Mouse (Mus musculus) spleen, postnatal 4 days (tissue): ENCODE results near the gene Pdss2.

Source experiments
- DNase-seq, 2 experiments: peaks; one replicate each; pipeline ENCODE4 v3.0.0; 2022; ENCODE audit warnings: low spot score in 2 of 2

Gene Pdss2

DNA sequence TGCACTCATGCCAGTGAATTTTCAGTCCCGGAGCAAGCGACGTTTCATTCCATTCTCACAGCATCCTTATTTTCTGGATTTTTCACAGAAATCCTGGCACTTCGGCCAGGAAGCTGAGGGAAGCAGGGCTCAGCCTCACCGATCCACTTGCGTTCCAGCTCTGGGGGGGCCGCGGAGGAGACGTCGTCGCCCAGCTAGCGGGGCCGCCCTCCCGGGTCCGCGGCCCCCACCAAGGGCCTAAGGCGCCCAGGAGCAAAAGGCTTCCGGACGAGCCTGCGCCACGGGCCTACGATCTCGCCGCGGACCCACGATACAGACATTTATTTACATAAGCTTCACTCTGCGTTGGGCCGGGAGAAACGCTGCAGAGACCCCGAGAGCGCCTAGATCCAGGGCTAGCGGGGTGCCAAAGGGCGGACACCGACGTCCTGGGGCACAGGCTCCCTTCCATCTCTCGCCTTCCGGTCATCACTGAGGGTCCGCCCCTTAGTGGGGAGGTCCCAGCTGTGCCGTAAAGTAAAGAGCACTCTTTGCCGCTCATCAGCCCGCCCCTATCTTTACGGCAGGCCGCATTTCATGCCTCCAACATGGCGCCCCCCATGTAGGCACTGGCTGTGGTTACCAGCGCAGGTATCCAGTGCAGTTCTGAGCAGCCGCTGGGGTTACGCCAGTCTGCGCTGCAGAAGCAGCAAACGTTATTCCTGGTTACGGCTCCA is at the start of gene Pdss2:
Gene Pdss2 (plus strand): TSS at position 577 of the 716 bp plus-strand sequence.
- DNase-seq: peak; percentile 92 to 94

DNA sequence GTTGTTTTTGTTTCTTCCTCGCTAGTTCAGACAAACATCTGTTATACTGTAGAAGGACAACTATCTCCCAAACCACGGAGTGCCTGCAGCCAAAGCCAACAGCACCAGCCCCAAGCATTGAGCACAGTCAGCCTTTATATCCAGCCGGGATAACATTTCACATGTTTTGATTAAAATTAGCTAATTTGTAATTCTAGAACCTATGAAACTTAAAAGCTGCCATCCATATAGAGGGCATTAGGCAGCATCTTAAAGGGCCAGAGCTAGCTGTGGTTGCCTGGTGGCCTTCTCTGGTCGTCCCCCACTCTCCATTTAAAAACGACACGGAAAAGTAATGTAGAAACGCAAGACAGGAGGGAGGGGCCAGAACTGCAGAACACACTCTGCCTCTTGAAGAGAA is 49.2 kb upstream of the Pdss2 start:
- DNase-seq: no peak

GRCm38 (mm10) chr10:43172554-43172953 is 48.7 kb upstream of the Pdss2 start:
- no peak for DNase-seq

DNA sequence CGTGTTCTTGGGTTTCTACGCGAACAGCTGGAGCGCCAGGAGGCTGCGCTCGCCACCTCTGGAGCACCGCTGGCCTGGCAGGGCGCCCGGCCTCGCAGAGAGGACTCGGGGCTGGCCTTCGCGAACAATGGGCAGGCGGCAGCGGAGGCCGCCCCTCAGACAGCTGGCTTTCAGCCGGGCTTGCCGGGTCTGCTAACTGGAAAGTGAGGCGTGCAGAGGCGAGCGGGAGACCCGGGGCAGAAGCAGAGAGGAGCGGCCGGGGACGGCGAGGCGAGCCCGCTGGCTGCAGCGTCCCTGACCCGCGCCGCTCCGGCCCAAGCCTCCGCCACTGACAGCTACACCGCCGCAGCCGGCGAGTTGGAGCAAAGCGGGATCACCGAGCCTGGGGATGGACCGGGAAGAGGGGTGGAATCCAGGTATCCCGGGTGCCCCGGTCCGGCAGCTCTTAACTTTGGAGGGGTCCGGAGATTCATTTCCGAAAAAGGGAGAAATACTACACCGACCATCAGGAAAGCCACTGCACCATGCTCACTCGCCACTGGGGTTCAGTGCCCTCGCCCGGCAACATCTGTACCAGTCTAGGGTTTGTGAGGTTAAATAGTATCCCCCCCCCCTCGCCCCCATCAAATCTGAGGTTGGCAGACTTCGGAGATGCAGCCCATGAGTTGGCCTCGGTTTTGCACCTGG is 48.0 kb upstream of the Pdss2 start:
- no peak for DNase-seq

GRCm38 (mm10) chr10:43173828-43174325 is 47.4 kb upstream of the Pdss2 start:
- no peak for DNase-seq

GRCm38 (mm10) chr10:43174326-43175155 is 46.7 kb upstream of the Pdss2 start, which contains the start of the genes Sobp and 9030612E09Rik:
Gene Sobp, minus strand, starts transcription at chr10:43174530.
Gene 9030612E09Rik, plus strand, starts transcription at chr10:43174704.
- DNase-seq: no peak

DNA sequence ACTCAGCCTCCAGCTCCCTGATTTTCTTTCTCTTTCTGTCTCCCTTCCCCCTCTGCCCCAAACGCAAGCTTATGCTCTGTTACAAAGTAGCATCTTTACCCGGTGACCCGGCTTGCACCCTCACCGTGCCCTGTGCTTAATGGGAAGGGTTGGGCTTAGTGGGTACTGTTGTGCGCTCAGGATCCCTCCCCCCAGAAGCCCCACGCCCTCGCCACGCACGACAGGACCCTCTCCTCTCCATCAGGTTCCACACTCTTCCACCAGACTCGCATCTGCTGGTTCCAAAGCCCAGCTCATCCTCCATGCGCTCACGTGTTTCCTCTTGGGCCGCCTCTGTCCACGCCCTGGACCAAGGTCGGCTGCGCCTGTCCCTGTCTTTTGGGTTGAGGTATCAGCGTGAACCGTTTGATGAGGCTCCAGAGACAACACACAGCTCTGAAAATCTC is 46.1 kb upstream of the Pdss2 start:
- no peak for DNase-seq

DNA sequence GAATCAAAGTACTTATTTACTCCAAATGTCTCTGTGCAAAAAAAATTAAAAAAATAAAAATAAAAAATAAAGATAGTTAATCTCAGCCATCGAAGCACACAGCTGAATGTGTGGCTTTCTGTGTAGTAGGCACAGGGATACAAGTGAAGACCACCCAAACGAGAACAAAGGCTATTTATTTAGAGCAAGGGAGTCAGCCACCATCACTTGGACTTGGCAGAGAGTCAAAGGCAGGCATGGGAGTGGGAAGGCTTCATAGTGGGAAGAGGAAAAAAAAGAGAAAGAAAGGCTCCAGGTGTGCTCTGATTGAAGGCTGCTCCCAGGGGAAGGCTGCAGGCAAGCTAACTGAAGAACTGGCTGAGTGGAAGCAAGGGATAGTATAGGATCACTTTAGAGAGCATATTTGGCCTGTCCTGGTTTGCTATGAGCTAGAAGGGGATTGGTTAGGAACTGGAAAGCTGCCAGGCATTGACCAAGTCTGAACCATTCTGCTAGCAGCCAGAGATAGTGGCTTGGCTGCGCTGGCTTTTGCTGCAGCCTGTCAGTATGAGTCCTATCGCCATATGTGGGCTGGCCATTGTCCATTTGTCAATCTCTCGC is 40.9 kb upstream of the Pdss2 start:
- DNase-seq: no peak

DNA sequence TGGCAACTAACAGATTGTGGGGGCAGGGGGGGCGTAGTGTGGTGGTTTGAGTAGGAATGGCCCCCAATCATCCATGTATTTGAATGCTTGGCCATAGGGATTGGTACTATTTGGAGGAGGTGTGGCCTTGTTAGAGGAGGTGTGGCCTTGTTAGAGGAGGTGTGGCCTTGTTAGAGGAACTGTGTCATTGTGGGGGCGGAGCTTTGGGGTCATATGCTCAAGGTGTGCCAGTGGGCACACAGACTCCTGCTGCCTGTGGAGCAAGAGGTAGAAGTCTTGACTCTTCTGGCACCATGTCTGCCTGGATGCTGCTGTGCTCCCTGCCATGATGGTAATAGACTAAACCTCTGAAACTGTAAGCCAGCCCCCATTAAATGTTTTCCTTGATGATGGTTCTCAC is 21.1 kb upstream of the Pdss2 start:
- no peak for DNase-seq

DNA sequence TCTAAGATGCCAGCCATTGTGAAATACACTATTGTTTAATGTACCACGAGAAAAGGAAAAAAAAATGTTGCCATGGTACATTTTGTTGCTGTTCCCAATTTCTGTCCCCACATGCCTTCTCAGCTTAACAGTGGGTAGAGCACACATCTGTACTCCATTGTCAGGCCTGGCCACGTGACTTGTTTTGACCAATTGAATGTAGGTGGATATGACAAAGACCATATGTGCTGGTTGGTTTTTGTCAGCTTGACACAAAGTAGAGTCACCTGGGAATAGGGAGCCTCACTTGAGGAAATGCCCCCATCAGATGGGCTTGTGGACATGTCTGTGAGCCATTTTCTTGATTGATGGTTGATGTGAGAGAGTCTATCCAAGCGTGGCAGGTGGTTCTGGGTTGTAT is 17.4 kb upstream of the Pdss2 start:
- DNase-seq: no peak

DNA sequence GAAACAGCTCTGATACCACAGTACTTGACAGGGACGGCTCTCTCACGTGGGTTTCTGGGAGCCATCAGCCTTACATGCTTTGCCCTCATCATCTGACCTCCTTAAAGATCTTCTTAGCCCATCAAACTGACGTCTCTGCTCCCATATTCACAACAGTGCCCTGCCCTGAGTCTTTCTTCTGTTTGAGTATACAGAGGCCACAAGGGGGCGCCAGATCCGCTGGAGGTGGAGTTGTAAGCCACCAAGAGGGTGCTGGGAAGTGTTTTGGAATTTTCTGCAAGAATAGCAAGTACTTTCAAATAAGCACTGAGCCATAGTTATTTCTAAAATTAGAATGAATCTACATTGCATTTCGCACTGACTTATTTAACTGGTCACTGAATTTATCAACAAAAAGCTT is 9.4 kb upstream of the Pdss2 start:
- DNase-seq: peak; percentile 30 to 83

DNA sequence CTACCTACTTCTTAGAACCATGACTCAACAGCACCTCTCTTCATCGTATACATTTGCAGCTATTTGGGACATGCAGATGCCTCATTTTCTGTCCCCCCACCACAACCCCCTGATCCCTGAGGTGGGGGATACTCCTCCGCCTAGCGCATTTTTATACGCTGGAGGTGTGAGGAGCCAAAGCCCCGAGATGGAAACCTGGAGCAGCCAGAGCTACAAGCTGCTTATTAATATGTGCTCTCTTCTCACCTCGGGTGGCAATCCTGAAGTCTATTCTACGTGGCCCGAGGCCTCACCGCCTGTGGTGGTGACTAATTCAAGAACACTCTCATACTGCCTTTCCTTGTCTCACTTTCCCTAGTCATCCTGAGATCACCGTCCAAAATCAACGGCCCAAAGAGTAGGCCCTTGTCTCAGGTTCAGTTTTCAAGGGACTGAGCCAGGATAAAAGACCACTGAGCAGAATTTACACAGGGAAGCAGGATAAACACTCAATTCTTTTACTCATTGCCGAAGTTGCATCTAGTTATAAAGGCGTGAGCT is 3.9 kb upstream of the Pdss2 start:
- DNase-seq: no peak

GRCm38 (mm10) chr10:43220479-43220878 is 807 bp upstream of the Pdss2 start:
- DNase-seq: no peak

- DNase-seq: peak in 1 of 2 experiments; percentile 75
These were observed 373 bp downstream of the Pdss2 start for GRCm38 (mm10) chr10:43221659-43222058.

- DNase-seq: no peak
These were observed 2.1 kb downstream of the Pdss2 start for GRCm38 (mm10) chr10:43223391-43223790.

- DNase-seq: no peak
These were observed 5.1 kb downstream of the Pdss2 start for GRCm38 (mm10) chr10:43226391-43226790.

GRCm38 (mm10) chr10:43229236-43229635 is 8.0 kb downstream of the Pdss2 start:
- DNase-seq: no peak

- no peak for DNase-seq
These were observed 13.2 kb downstream of the Pdss2 start for GRCm38 (mm10) chr10:43234522-43234921.

- DNase-seq: no peak
These were observed 13.7 kb downstream of the Pdss2 start for GRCm38 (mm10) chr10:43235011-43235410.

DNA sequence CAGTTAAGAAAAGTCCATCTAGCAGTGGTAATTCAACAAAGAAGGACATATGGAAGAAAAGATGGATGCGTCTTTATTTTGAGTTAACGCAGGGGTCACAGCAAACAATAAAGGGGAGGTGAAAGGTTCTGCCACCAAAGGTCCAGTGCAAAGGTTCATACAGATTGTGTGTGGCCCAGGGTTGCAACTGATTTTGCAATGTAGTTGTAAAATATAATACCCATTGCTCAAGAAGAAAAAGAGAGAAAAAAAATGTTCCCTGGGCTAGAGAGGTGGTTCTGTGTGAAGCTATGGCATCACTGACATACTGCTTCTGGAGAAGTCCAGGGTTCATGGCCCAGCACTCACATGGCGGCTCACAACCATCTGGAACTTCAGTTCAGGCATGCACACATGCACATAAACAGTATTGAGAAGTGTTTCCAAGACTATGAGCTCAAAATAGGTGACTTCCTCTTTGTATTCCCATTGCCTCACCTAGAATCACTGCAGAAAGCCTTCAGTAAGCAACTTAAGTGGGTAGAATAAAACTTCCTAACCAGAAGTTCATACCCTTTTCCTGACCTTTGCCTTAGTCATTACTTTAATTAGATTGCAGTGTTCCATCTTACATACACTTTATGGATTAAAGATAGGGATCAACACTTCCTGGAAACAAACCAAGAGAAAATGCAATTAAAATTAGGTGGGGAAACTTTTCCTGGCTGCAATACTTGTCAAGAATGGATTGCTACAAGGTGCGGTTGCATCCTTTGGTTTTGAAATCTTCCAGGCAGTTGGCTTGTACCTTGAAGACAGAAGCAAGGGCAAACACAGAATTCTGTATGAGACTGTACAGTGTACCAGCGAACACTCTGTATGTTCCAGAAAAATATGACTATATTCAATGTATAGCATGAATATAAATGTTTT is 14.7 kb downstream of the Pdss2 start:
- DNase-seq: no peak
